Mouse (Mus musculus) CH12.LX (cell line): ENCODE data around the gene Lce3b. TPM values are rescaled to one million over a fixed set of nuclear protein-coding genes. Genes with fewer than 3 reads are reported as not detected.

ENCODE experiments used
- DNase-seq: peaks from one replicate; pipeline ENCODE4 v3.0.0-alpha.2; 2013; ENCODE audit errors: extremely low read depth
- H3K27ac ChIP-seq: 2 replicates; pipeline ENCODE4 v1.5.1; 2012; ENCODE audit warnings: low read depth, mild to moderate bottlenecking, control low read depth, moderate library complexity; ENCODE audit not compliant: insufficient read depth
- H3K27me3 ChIP-seq: replicated peaks from 2 replicates; pipeline ENCODE3; 2012; ENCODE audit warnings: inconsistent platforms
- H3K36me3 ChIP-seq, 2 experiments: replicated peaks in 1 of 2; 2 replicates each; pipeline versions ENCODE3 to v1.6.1; 2012; ENCODE audit warnings: inconsistent platforms in 1 of 2, low read length in 1 of 2, mild to moderate bottlenecking in 1 of 2, mixed read lengths in 1 of 2, moderate library complexity in 1 of 2; ENCODE audit not compliant: control insufficient read depth in 1 of 2, insufficient read depth in 1 of 2
- H3K4me1 ChIP-seq, 2 experiments: 2 replicates each; pipeline ENCODE4 v1.6.1; 2012; ENCODE audit warnings: inconsistent platforms in 1 of 2, moderate library complexity in 1 of 2; ENCODE audit not compliant: insufficient read depth in 2 of 2, control insufficient read depth in 1 of 2
- H3K4me2 ChIP-seq: 2 replicates; pipeline ENCODE4 v1.6.1; 2012; ENCODE audit warnings: low read depth, mild to moderate bottlenecking, control low read depth; ENCODE audit not compliant: poor library complexity, insufficient read depth, severe bottlenecking
- H3K4me3 ChIP-seq, 3 experiments: fragments of 150-350 bp in 1 of 3; sonication (generic) in 1 of 3; replicated peaks in 1 of 3; 2 replicates each; pipeline versions ENCODE3 to v1.5.1; 2011 to 2012; ENCODE audit warnings: low read depth in 2 of 3, low read length in 2 of 3, mild to moderate bottlenecking in 2 of 3, moderate library complexity in 2 of 3, control low read depth in 1 of 3, improper control_type of control experiment in 1 of 3, inconsistent platforms in 1 of 3, mixed read lengths in 1 of 3; ENCODE audit not compliant: poor library complexity in 1 of 3
- H3K79me2 ChIP-seq: replicated peaks from 2 replicates; pipeline ENCODE4 v1.6.1; 2012; ENCODE audit warnings: mild to moderate bottlenecking, moderate library complexity; ENCODE audit not compliant: control insufficient read depth, poor library complexity, insufficient read depth, severe bottlenecking; ENCODE audit errors: extremely low read depth
- H3K9ac ChIP-seq: 2 replicates; pipeline ENCODE4 v1.6.1; 2012; ENCODE audit warnings: low read depth, mild to moderate bottlenecking, control low read depth, moderate library complexity; ENCODE audit not compliant: insufficient read depth
- H3K9me3 ChIP-seq: replicated peaks from 2 replicates; pipeline ENCODE3; 2012; ENCODE audit warnings: low read length, inconsistent platforms, mixed read lengths
- BHLHE40 ChIP-seq: IDR thresholded peaks from 2 replicates; pipeline ENCODE4 v1.6.1; 2011; ENCODE audit warnings: mild to moderate bottlenecking, low read depth, low read length, improper control_type of control experiment
- CHD1 ChIP-seq: IDR thresholded peaks from 2 replicates; pipeline ENCODE4 v1.6.1; 2012; ENCODE audit warnings: low read depth, low read length, improper control_type of control experiment, inconsistent platforms
- CHD2 ChIP-seq: IDR thresholded peaks from 2 replicates; pipeline ENCODE4 v1.6.1; 2011; ENCODE audit warnings: low read length, improper control_type of control experiment
- ELF1 ChIP-seq: IDR thresholded peaks from 2 replicates; pipeline ENCODE4 v1.6.1; 2014; ENCODE audit warnings: low read depth, mild to moderate bottlenecking, inconsistent platforms, low read length, improper control_type of control experiment
- GABPA ChIP-seq: IDR thresholded peaks from 2 replicates; pipeline ENCODE4 v1.6.1; 2012; ENCODE audit warnings: low read depth, low read length, improper control_type of control experiment, inconsistent platforms; ENCODE audit not compliant: insufficient replicate concordance
- JUN ChIP-seq: IDR thresholded peaks from 2 replicates; pipeline ENCODE4 v1.6.1; 2011; ENCODE audit warnings: low read depth, mild to moderate bottlenecking, low read length, improper control_type of control experiment, moderate library complexity; ENCODE audit not compliant: insufficient read depth
- KAT2A ChIP-seq: IDR thresholded peaks from 2 replicates; pipeline ENCODE4 v1.6.1; 2012; ENCODE audit warnings: low read length, improper control_type of control experiment, inconsistent platforms; ENCODE audit not compliant: insufficient replicate concordance
- MAFK ChIP-seq: IDR thresholded peaks from 2 replicates; pipeline ENCODE4 v1.6.1; 2011; ENCODE audit warnings: low read length, improper control_type of control experiment; ENCODE audit not compliant: insufficient replicate concordance
- MAX ChIP-seq: IDR thresholded peaks from 2 replicates; pipeline ENCODE4 v1.6.1; 2011; ENCODE audit warnings: low read length, improper control_type of control experiment
- MXI1 ChIP-seq: IDR thresholded peaks from 2 replicates; pipeline ENCODE4 v1.6.1; 2011; ENCODE audit warnings: mild to moderate bottlenecking, low read depth, low read length, improper control_type of control experiment
- MYC ChIP-seq: IDR thresholded peaks from 2 replicates; pipeline ENCODE4 v1.6.1; 2011; ENCODE audit warnings: low read depth, mild to moderate bottlenecking, improper control_type of control experiment, low read length
- NELFE ChIP-seq: IDR thresholded peaks from 2 replicates; pipeline ENCODE4 v1.6.1; 2011; ENCODE audit warnings: low read depth, low read length, improper control_type of control experiment
- NRF1 ChIP-seq: IDR thresholded peaks from 2 replicates; pipeline ENCODE4 v1.6.1; 2014; ENCODE audit warnings: low read depth, mild to moderate bottlenecking, inconsistent platforms, low read length, improper control_type of control experiment, moderate library complexity
- POLR2A ChIP-seq: IDR thresholded peaks from 2 replicates; pipeline ENCODE4 v1.6.1; 2011; ENCODE audit warnings: low read depth, mild to moderate bottlenecking, improper control_type of control experiment, low read length
- RCOR1 ChIP-seq: conservative IDR thresholded peaks from 2 replicates; pipeline ENCODE4 v1.6.1; 2012; ENCODE audit warnings: low read depth, mild to moderate bottlenecking, inconsistent platforms, low read length, improper control_type of control experiment
- SIN3A ChIP-seq: IDR thresholded peaks from 2 replicates; pipeline ENCODE4 v1.6.1; 2012; ENCODE audit warnings: low read length, improper control_type of control experiment, inconsistent platforms
- TBP ChIP-seq: conservative IDR thresholded peaks from 2 replicates; pipeline ENCODE4 v1.6.1; 2011; ENCODE audit warnings: low read depth, low read length, improper control_type of control experiment
- UBTF ChIP-seq: IDR thresholded peaks from 2 replicates; pipeline ENCODE4 v1.6.1; 2012; ENCODE audit warnings: low read depth, mild to moderate bottlenecking, inconsistent platforms, low read length, improper control_type of control experiment, moderate library complexity
- USF1 ChIP-seq: IDR thresholded peaks from 2 replicates; pipeline ENCODE4 v1.6.1; 2014; ENCODE audit warnings: low read depth, mild to moderate bottlenecking, inconsistent platforms, low read length, improper control_type of control experiment
- USF2 ChIP-seq: conservative IDR thresholded peaks from 2 replicates; pipeline ENCODE4 v1.6.1; 2011; ENCODE audit warnings: low read depth, low read length, improper control_type of control experiment
- ZC3H11A ChIP-seq: IDR thresholded peaks from 2 replicates; pipeline ENCODE4 v1.6.1; 2012; ENCODE audit warnings: low read depth, mild to moderate bottlenecking, inconsistent platforms, low read length, improper control_type of control experiment
- dilution Hi-C: fragments of 300-500 bp; cut with MboI; formaldehyde crosslinking; loops from 2 replicates; pipeline ENCODE4 v1.14.3; 2020; ENCODE audit warnings: low sequenced_read_pairs; ENCODE audit not compliant: extremely low pct_unique_long_range_greater_than_20kb, extremely low pct_ligation_motif_present
- in situ Hi-C: fragments of 300-500 bp; cut with MboI; formaldehyde crosslinking; loops from 3 replicates; pipeline ENCODE4 v1.14.3; 2019; ENCODE audit warnings: low sequenced_read_pairs, low pct_ligation_motif_present, low pct_unique_long_range_greater_than_20kb, mixed read lengths
- polyA plus RNA-seq: library from polyadenylated mRNA; unstranded; fragments of >175 nt; gene quantifications from 2 replicates; pipeline ENCODE4 v1.2.1, GENCODE M21; 2012; ENCODE audit warnings: low read depth; ENCODE audit not compliant: insufficient read length
- total RNA-seq, 2 experiments: library from RNA; depleted of rRNA; stranded (reverse); fragments of 300-350 nt in 1 of 2; fragments of >200 nt in 1 of 2; gene quantifications; 2 replicates each; pipeline ENCODE4 v1.2.3; 2012 to 2014

Lce3b gene
- total and polyA plus RNA-seq, 3 experiments = not detected

- dilution Hi-C loops = no loop called here
These were observed 24.3 kb downstream of the Lce3b start, which contains the start of gene Lce3d for GRCm38 (mm10) chr3:92957090-92957489. Gene Lce3d, plus strand, starts transcription at chr3:92957390.

GRCm38 (mm10) chr3:92966761-92967160 lies 34.0 kb downstream of the Lce3b start, which contains the start of gene Lce3e:
Gene Lce3e, plus strand, starts transcription at chr3:92967061.
- H3K9ac ChIP-seq = no peak within 1 kb of the TSS
- no peak within 1 kb of the TSS for H3K4me2 ChIP-seq
- H3K4me1 ChIP-seq = no peaks in the 10 kb centered on the region
- dilution Hi-C loops (no loop called here), in situ Hi-C loops (no loop called here)
- H3K9me3 ChIP-seq = no peaks in the 10 kb centered on the region
- H3K27ac ChIP-seq = no peak within 1 kb of the TSS
- H3K4me3 ChIP-seq = no peak within 1 kb of the TSS
- TF ChIP-seq GABPA (no peak), KAT2A (no peak), RCOR1 (no peak), MAFK (no peak), POLR2A (no peak), ELF1 (no peak), JUN (no peak)
- H3K79me2 ChIP-seq = no peaks in the 10 kb centered on the region
- H3K27me3 ChIP-seq = no peaks in the 10 kb centered on the region
- H3K36me3 ChIP-seq = no peaks in the 10 kb centered on the region
- DNase-seq = no peak

More at GRCm38 (mm10) chr3:92957090-92957489, 24.3 kb downstream of the Lce3b start, which contains the start of gene Lce3d:
- in situ Hi-C loops = no loop called here
- H3K4me1 ChIP-seq = no peaks in the 10 kb centered on the region
- no peaks in the 10 kb centered on the region for H3K9me3 ChIP-seq
- no peak within 1 kb of the TSS for H3K4me2 ChIP-seq
- H3K27ac ChIP-seq = no peak within 1 kb of the TSS
- TF ChIP-seq ELF1 = no peak
- TF ChIP-seq BHLHE40 = no peak
- TF ChIP-seq UBTF = no peak
- TF ChIP-seq USF2 = no peak
- no peak for TF ChIP-seq NRF1
- no peak for TF ChIP-seq MXI1
- no peak within 1 kb of the TSS for H3K4me3 ChIP-seq
- H3K36me3 ChIP-seq = no peaks in the 10 kb centered on the region
- no peaks in the 10 kb centered on the region for H3K27me3 ChIP-seq
- H3K79me2 ChIP-seq = no peaks in the 10 kb centered on the region
- no peak within 1 kb of the TSS for H3K9ac ChIP-seq
- no peak for DNase-seq

GRCm38 (mm10) chr3:92978484-92978883 lies 45.7 kb downstream of the Lce3b start:
- H3K79me2 ChIP-seq = no peaks in the 10 kb centered on the region
- no peak overlapping the region for H3K4me3 ChIP-seq
- in situ Hi-C loops (no loop called here), dilution Hi-C loops (no loop called here)
- H3K9ac ChIP-seq = no peak overlapping the region
- no peak overlapping the region for H3K4me2 ChIP-seq
- no peak overlapping the region for H3K27ac ChIP-seq
- no peaks in the 10 kb centered on the region for H3K9me3 ChIP-seq
- H3K36me3 ChIP-seq = no peaks in the 10 kb centered on the region
- no peaks in the 10 kb centered on the region for H3K27me3 ChIP-seq
- no peak for DNase-seq
- TF ChIP-seq SIN3A (no peak), NELFE (no peak), ZC3H11A (no peak), MXI1 (no peak), GABPA (no peak), USF1 (no peak), MAX (no peak), CHD2 (no peak), CHD1 (no peak), MYC (no peak), NRF1 (no peak), TBP (no peak), JUN (no peak)
- no peaks in the 10 kb centered on the region for H3K4me1 ChIP-seq
